ENCODE assay signal across 32 mouse cellular contexts in the genomic region with DNA sequence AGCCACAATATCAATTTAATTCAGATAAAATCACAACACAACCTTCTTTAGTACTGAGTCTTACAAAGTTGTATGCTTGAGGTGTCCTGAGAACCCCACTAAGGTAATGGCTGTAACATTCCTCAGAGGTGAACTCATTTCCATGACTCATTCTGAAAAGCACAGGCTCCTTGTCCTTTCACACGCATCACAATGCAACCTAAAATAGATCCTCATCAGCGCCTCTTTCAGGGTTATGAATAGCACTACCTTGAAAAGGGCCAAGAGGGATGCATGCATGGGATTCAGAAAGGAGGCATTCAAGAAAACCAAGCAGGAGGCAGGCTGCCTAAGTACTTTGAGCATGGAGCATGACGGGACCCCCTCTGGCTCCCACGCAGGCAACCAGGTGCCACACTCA. TPM values are rescaled to one million over a fixed set of nuclear protein-coding genes. Genes with fewer than 3 reads are reported as not detected.
DNase-seq lines count a peak whose midpoint lies in the region; ATAC-seq lines count a peak whose summit lies in the region.
"Had no signal": no experiment of that assay in that cellular context is flagged by ENCODE, and none has a peak within 500 bp of the region (broad histone marks: within the 10 kb centered on the region; RNA-seq: fewer than 3 reads in every experiment).

No protein-coding gene starts in this region.

- WGBS in forebrain, embryonic 11.5 days, result 38% methylated on average over 4 of the region's 4 CpGs
- 21% methylated on average over 4 of the region's 4 CpGs for whole genome bisulfite sequencing in forebrain, embryonic 13.5 days
- 36% methylated on average over 4 of the region's 4 CpGs for WGBS in heart, embryonic 13.5 days
- 45% methylated on average over 4 of the region's 4 CpGs for WGBS in hindbrain, embryonic 16.5 days

- peak; percentile 58 for ATAC-seq in forebrain, embryonic 11.5 days (replicated peaks; ENCODE audit: low FRiP score)
- no peak; the same call in 1 of the 2 replicates for ATAC-seq in forebrain, embryonic 13.5 days
- no peak for ATAC-seq in heart, embryonic 13.5 days (ENCODE audit: extremely low read depth, insufficient number of reproducible peaks, low FRiP score, low TSS enrichment)
- ATAC-seq in hindbrain, embryonic 16.5 days, result no peak
- ATAC-seq: midbrain, embryonic 13.5 days had no signal

- no peaks in the 10 kb centered on the region for H3K9me3 ChIP-seq in forebrain, embryonic 11.5 days (ENCODE audit: control insufficient read depth, low read length)
- H3K9me3 ChIP-seq in forebrain, embryonic 13.5 days (replicated peaks), result no peaks in the 10 kb centered on the region
- no peaks in the 10 kb centered on the region for H3K9me3 ChIP-seq in heart, embryonic 13.5 days
- H3K9me3 ChIP-seq in hindbrain, embryonic 16.5 days (ENCODE audit: control insufficient read depth, low read length), result no peaks in the 10 kb centered on the region
- H3K9me3 ChIP-seq: heart, embryonic 15.5 days; hindbrain, embryonic 10.5 days; hindbrain, embryonic 15.5 days; kidney, embryonic 15.5 days; midbrain, embryonic 13.5 days; neural tube, embryonic 13.5 days; stomach, embryonic 15.5 days had no signal

- no peak overlapping the region for H3K9ac ChIP-seq in forebrain, embryonic 11.5 days (ENCODE audit: low read length)
- H3K9ac ChIP-seq in forebrain, embryonic 13.5 days, result no peak overlapping the region
- H3K9ac ChIP-seq in heart, embryonic 13.5 days, result no peak overlapping the region
- no peak overlapping the region for H3K9ac ChIP-seq in hindbrain, embryonic 16.5 days (ENCODE audit: low read depth, low read length)
- H3K9ac ChIP-seq: heart, embryonic 15.5 days; hindbrain, embryonic 15.5 days; kidney, embryonic 15.5 days; liver, embryonic 14.5 days; midbrain, embryonic 13.5 days; neural tube, embryonic 13.5 days; stomach, embryonic 15.5 days had no signal

- no peaks in the 10 kb centered on the region for H3K4me1 ChIP-seq in forebrain, embryonic 11.5 days (replicated peaks; ENCODE audit: control insufficient read depth, insufficient read depth, low read length)
- H3K4me1 ChIP-seq in forebrain, embryonic 13.5 days, result peaks cover 9% of the 10 kb centered on the region
- peaks cover 10% of the 10 kb centered on the region for H3K4me1 ChIP-seq in heart, embryonic 13.5 days
- no peaks in the 10 kb centered on the region for H3K4me1 ChIP-seq in hindbrain, embryonic 16.5 days (ENCODE audit: control insufficient read depth, insufficient read depth, low read depth, low read length)
- H3K4me1 ChIP-seq: hindbrain, embryonic 15.5 days; kidney, embryonic 15.5 days; midbrain, embryonic 13.5 days; neural tube, embryonic 13.5 days; stomach, embryonic 15.5 days had no signal

- no peak overlapping the region for H3K4me3 ChIP-seq in forebrain, embryonic 11.5 days (ENCODE audit: low read depth, low read length)
- no peak overlapping the region for H3K4me3 ChIP-seq in forebrain, embryonic 13.5 days
- H3K4me3 ChIP-seq in heart, embryonic 13.5 days, result no peak overlapping the region
- H3K4me3 ChIP-seq in hindbrain, embryonic 16.5 days (ENCODE audit: low read length), result no peak overlapping the region
- H3K4me3 ChIP-seq: erythroblast, embryonic 14.5 days; heart, embryonic 15.5 days; hindbrain, embryonic 10.5 days; hindbrain, embryonic 15.5 days; kidney, embryonic 15.5 days; midbrain, embryonic 13.5 days; neural tube, embryonic 13.5 days; stomach, embryonic 15.5 days had no signal

- H3K36me3 ChIP-seq in forebrain, embryonic 11.5 days (ENCODE audit: control insufficient read depth, insufficient read depth, low read length), result no peaks in the 10 kb centered on the region
- H3K36me3 ChIP-seq in forebrain, embryonic 13.5 days (ENCODE audit: poor library complexity, severe bottlenecking), result no peaks in the 10 kb centered on the region
- H3K36me3 ChIP-seq in heart, embryonic 13.5 days, result no peaks in the 10 kb centered on the region
- H3K36me3 ChIP-seq in hindbrain, embryonic 16.5 days (ENCODE audit: control insufficient read depth, insufficient read depth, low read length), result no peaks in the 10 kb centered on the region
- H3K36me3 ChIP-seq: heart, embryonic 15.5 days; hindbrain, embryonic 10.5 days; hindbrain, embryonic 15.5 days; kidney, embryonic 15.5 days; midbrain, embryonic 13.5 days; neural tube, embryonic 13.5 days; stomach, embryonic 15.5 days had no signal

- no peak overlapping the region for H3K4me2 ChIP-seq in forebrain, embryonic 11.5 days (ENCODE audit: low read depth, low read length, severe bottlenecking)
- H3K4me2 ChIP-seq in forebrain, embryonic 13.5 days, result no peak overlapping the region
- H3K4me2 ChIP-seq in heart, embryonic 13.5 days, result no peak overlapping the region
- no peak overlapping the region for H3K4me2 ChIP-seq in hindbrain, embryonic 16.5 days (ENCODE audit: low read length)
- H3K4me2 ChIP-seq: heart, embryonic 15.5 days; hindbrain, embryonic 15.5 days; kidney, embryonic 15.5 days; midbrain, embryonic 13.5 days; neural tube, embryonic 13.5 days; stomach, embryonic 15.5 days had no signal

- H3K27ac ChIP-seq in forebrain, embryonic 11.5 days (ENCODE audit: low read depth, low read length), result no peak overlapping the region
- no peak overlapping the region for H3K27ac ChIP-seq in forebrain, embryonic 13.5 days
- H3K27ac ChIP-seq in heart, embryonic 13.5 days (replicated peaks), result peak overlapping the region; percentile 53
- no peak overlapping the region for H3K27ac ChIP-seq in hindbrain, embryonic 16.5 days (ENCODE audit: low read depth, low read length)
- H3K27ac ChIP-seq: heart, embryonic 15.5 days; hindbrain, embryonic 10.5 days; hindbrain, embryonic 15.5 days; kidney, embryonic 15.5 days; liver, embryonic 14.5 days; macrophage; midbrain, embryonic 13.5 days; neural tube, embryonic 13.5 days; stomach, embryonic 15.5 days had no signal

- no peaks in the 10 kb centered on the region for H3K27me3 ChIP-seq in forebrain, embryonic 11.5 days (ENCODE audit: control insufficient read depth, insufficient read depth, low read length)
- H3K27me3 ChIP-seq in forebrain, embryonic 13.5 days, result no peaks in the 10 kb centered on the region
- no peaks in the 10 kb centered on the region for H3K27me3 ChIP-seq in heart, embryonic 13.5 days (replicated peaks)
- no peaks in the 10 kb centered on the region for H3K27me3 ChIP-seq in hindbrain, embryonic 16.5 days (replicated peaks; ENCODE audit: control insufficient read depth, insufficient read depth, low read length)
- H3K27me3 ChIP-seq: heart, embryonic 15.5 days; hindbrain, embryonic 15.5 days; kidney, embryonic 15.5 days; midbrain, embryonic 13.5 days; neural tube, embryonic 13.5 days; stomach, embryonic 15.5 days had no signal

- DNase-seq in forebrain, embryonic 11.5 days (ENCODE audit: low spot score), result no peak
- no peak for DNase-seq in heart, postnatal 4 days
- DNase-seq in ES-CJ7 (ENCODE audit: low read depth, low spot score) (peak; percentile 40), R1 (ENCODE audit: low read depth, low spot score) (peak; percentile 85)
- DNase-seq in cerebellum, adult 11-12 months, result no peak
- DNase-seq: adrenal gland, postnatal 14 days; cerebellum, adult 2 months; cerebellum, postnatal 14 days; gastrocnemius, postnatal 25 days; heart, adult 18-20 months; kidney, adult 18-20 months; kidney, postnatal 4 days; layer of hippocampus, postnatal 36 days; liver; lung, adult 2 months; lung, postnatal 10 days; thymus, adult 18-20 months; thymus, postnatal 36 days had no signal

RNA-seq across cellular contexts. Expression of a gene that starts 57.3 kb away (rescaled TPM):
- polyA plus RNA-seq in forebrain, embryonic 11.5 days (2014; fragmentation: Nextera tagmentation; extraction: Ambion mirVana), result 0.98 and 1.1 TPM in 2 replicates
- 3.1 and 3.4 TPM in 2 replicates for polyA plus RNA-seq in forebrain, embryonic 13.5 days (2015; fragmentation: Nextera tagmentation; extraction: Ambion mirVana)
- 0.86 and 0.92 TPM in 2 replicates for polyA plus RNA-seq in heart, embryonic 13.5 days (2015; fragmentation: Nextera tagmentation; extraction: Ambion mirVana)
- under 1 TPM; 0.64 to 0.86 TPM for total RNA-seq in heart, postnatal 4 days (2021)
- polyA plus RNA-seq in hindbrain, embryonic 16.5 days (2015; fragmentation: Nextera tagmentation; extraction: Ambion mirVana), result 12.4 and 12.7 TPM in 2 replicates
- total RNA-seq: megakaryocyte-erythroid progenitor cell, adult 5-6 weeks had no signal
- polyA plus RNA-seq: erythroblast, embryonic 14.5 days; macrophage had no signal

Comparison
In these comparisons a context has a peak if more than half of its experiments do, and no peak if none do; other contexts are left out.
1. DNase-seq: peak in ES-CJ7 (single experiment) and R1 (single experiment); none in forebrain, embryonic 11.5 days (single experiment), heart, postnatal 4 days (single experiment) and cerebellum, adult 11-12 months (single experiment).